Mouse (Mus musculus) embryonic facial prominence, embryonic 15.5 days (tissue): ENCODE data around the gene Rnls. TPM values are rescaled to one million over a fixed set of nuclear protein-coding genes. Genes with fewer than 3 reads are reported as not detected.
A peak's percentile ranks its signal among the peaks of the same experiment; 100 is the strongest.

ENCODE experiments used
- ATAC-seq: fragments of 200-750 bp; cut with Nextera tagmentation; 2 replicates; pipeline ENCODE4 v1.8.0; 2017; ENCODE audit warnings: low read depth, moderate TSS enrichment; ENCODE audit not compliant: insufficient number of reproducible peaks, low FRiP score, low TSS enrichment
- H3K27ac ChIP-seq: fragments of 300-500 bp; sonication (generic); replicated peaks from 2 replicates; pipeline ENCODE4 v1.5.1; 2015; ENCODE audit warnings: mild to moderate bottlenecking, inconsistent platforms
- H3K27me3 ChIP-seq: fragments of 300-500 bp; sonication (generic); 2 replicates; pipeline ENCODE4 v1.6.1; 2015; ENCODE audit warnings: inconsistent platforms
- H3K36me3 ChIP-seq: fragments of 300-500 bp; sonication (generic); 2 replicates; pipeline ENCODE4 v1.6.1; 2015; ENCODE audit warnings: mild to moderate bottlenecking, inconsistent platforms
- H3K4me1 ChIP-seq: fragments of 300-500 bp; sonication (generic); 2 replicates; pipeline ENCODE4 v1.6.1; 2015; ENCODE audit warnings: inconsistent platforms
- H3K4me2 ChIP-seq: fragments of 300-500 bp; sonication (generic); replicated peaks from 2 replicates; pipeline ENCODE4 v1.6.1; 2015; ENCODE audit warnings: mild to moderate bottlenecking, inconsistent platforms
- H3K4me3 ChIP-seq: fragments of 300-500 bp; sonication (generic); replicated peaks from 2 replicates; pipeline ENCODE4 v1.5.1; 2015; ENCODE audit warnings: mild to moderate bottlenecking, inconsistent platforms
- H3K9ac ChIP-seq: fragments of 300-500 bp; sonication (generic); 2 replicates; pipeline ENCODE4 v1.6.1; 2015; ENCODE audit warnings: inconsistent platforms
- H3K9me3 ChIP-seq: fragments of 300-500 bp; sonication (generic); replicated peaks from 2 replicates; pipeline ENCODE4 v1.6.1; 2016; ENCODE audit warnings: inconsistent platforms
- WGBS: fragments of 180-500 bp; shearing (Covaris S2); methylation state at CpG from one replicate; pipeline ENCODE4 v1.1.7; 2015; 5-methylcytosine and 5-hydroxymethylcytosine counted together
- polyA plus RNA-seq: library from polyadenylated mRNA; unstranded; fragments of >200 nt; fragmentation: Nextera tagmentation; extraction: Ambion mirVana; gene quantifications from 2 replicates; pipeline ENCODE4 v1.2.1, GENCODE M21; 2015

The Rnls gene
- polyA plus RNA-seq, 1 experiment from 2014 or later: 8.2 TPM

DNA sequence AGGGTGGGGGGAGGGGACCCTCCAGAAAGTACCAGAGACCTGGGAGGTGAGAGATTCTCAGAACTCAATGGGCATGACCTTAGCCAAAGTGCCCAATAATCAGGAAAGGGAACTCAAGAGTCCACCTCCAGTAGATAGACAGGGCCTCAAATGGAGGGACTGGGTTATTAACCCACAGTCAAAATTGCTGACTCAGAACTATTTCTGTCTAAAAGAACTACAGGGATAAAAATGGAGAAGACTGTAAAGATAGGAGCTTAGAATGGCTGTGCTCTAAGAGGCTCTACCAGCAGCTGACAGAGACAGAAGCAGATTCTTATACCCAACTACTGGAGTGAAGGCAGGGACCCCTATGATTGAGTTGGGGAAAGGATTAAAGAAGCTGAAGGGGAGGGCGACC, 132.9 kb downstream of the Rnls start:
- WGBS: 83% methylated on average over 1 of the region's 1 CpGs

DNA sequence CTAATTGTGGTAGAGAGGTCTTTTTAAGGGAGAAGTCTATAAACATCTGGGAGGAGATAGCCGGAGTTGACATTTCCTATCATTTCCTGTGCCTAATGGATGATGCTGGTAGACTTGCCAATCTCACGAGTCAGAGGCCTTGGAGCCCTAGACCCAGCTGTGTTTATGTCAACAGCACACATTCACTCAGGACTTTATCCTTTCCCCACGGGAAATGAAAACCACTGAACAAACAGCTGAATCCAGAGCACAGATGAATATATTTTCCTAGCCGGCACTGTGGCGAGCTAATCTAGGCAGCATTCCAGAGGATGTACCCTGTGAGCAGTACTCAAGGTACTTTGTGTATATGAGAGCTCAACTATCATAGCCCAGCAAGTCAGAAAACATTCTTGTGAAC, 138.2 kb downstream of the Rnls start:
- 62% methylated on average over 5 of the region's 5 CpGs for WGBS
- Histone ChIP-seq H3K4me3 (no peak overlapping the region), H3K9ac (no peak overlapping the region), H3K36me3 (no peaks in the 10 kb centered on the region), H3K4me1 (no peaks in the 10 kb centered on the region), H3K4me2 (no peak overlapping the region), H3K27me3 (no peaks in the 10 kb centered on the region), H3K9me3 (no peaks in the 10 kb centered on the region), H3K27ac (no peak overlapping the region)
- ATAC-seq: no peak

More for the DNA sequence above, 132.9 kb downstream of the Rnls start:
- no peak overlapping the region for H3K4me3 ChIP-seq
- H3K4me2 ChIP-seq: no peak overlapping the region
- no peak overlapping the region for H3K9ac ChIP-seq
- ATAC-seq: no peak
- no peak overlapping the region for H3K27ac ChIP-seq
- no peaks in the 10 kb centered on the region for H3K9me3 ChIP-seq
- no peaks in the 10 kb centered on the region for H3K27me3 ChIP-seq
- H3K4me1 ChIP-seq: no peaks in the 10 kb centered on the region
- no peaks in the 10 kb centered on the region for H3K36me3 ChIP-seq

DNA sequence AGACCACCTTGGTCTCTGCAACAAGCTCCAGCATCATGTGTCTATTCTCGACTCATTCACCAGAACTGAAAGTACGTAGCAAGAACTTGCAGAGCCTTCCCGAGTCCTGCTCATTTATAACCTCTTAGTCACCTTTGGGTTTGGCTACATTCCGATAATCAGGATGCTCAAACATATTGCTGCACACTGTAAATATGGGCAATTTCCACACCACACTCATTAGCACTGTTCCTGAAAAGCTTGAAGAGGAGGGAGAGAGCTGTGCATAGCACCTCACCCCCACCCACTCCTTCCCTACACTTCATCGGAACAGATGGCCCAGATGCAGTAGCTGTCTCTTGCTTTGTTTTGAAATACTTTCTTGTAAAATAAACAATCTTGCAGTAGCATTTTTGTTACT, 139.9 kb downstream of the Rnls start:
- no peaks in the 10 kb centered on the region for H3K4me1 ChIP-seq
- no peak for ATAC-seq
- H3K9me3 ChIP-seq: no peaks in the 10 kb centered on the region
- no peak overlapping the region for H3K4me2 ChIP-seq
- no peak overlapping the region for H3K27ac ChIP-seq
- H3K27me3 ChIP-seq: no peaks in the 10 kb centered on the region
- H3K9ac ChIP-seq: no peak overlapping the region
- WGBS: 79% methylated on average over 5 of the region's 5 CpGs
- H3K36me3 ChIP-seq: no peaks in the 10 kb centered on the region
- no peak overlapping the region for H3K4me3 ChIP-seq

DNA sequence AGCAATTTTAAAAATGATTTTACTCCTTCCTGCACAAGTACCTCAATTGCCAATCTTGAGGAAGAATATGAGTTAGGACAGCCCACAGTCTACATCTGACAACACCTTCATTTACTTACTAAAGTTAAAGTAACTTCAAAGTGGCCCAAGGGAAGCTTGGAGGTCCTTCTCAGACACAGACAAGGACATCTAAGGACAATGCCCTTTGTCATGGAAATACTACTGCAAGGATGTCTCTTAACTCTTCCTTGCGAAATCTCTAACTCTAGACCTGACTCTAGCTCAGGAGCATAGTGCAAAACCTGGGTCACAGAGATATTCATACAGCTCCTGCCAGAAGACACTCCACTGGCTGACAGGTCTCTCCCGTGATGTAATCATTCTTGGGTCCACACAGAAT, 147.9 kb downstream of the Rnls start:
- WGBS: 82% methylated on average over 2 of the region's 2 CpGs
- Histone ChIP-seq H3K27me3 (no peaks in the 10 kb centered on the region), H3K4me1 (no peaks in the 10 kb centered on the region), H3K4me2 (no peak overlapping the region), H3K9me3 (no peaks in the 10 kb centered on the region), H3K4me3 (no peak overlapping the region), H3K36me3 (no peaks in the 10 kb centered on the region), H3K9ac (no peak overlapping the region), H3K27ac (no peak overlapping the region)
- ATAC-seq: no peak

DNA sequence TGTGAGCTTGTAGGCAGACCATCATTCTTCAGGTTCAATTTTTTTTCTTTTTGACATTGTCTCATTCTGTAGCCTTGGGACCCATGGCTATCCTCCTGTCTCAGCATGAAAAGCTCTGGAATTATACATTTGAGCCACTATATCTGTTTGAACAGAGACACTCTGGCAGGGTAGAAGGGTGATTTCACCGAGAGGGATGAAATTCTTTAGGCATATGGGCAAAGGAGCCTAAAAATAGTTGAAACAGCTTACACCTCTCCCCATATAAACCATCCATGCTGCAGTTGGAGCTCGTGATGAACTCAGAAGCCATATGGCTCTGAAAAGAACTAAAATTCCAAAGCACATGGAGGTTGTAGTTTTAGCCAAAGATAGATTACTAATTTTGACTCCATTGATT, 151.7 kb downstream of the Rnls start:
- Histone ChIP-seq H3K4me2 (no peak overlapping the region), H3K36me3 (no peaks in the 10 kb centered on the region), H3K9ac (no peak overlapping the region), H3K9me3 (no peaks in the 10 kb centered on the region), H3K27ac (no peak overlapping the region), H3K4me3 (no peak overlapping the region), H3K27me3 (no peaks in the 10 kb centered on the region), H3K4me1 (no peaks in the 10 kb centered on the region)
- no peak for ATAC-seq
- WGBS: 77% methylated on average over 2 of the region's 2 CpGs

DNA sequence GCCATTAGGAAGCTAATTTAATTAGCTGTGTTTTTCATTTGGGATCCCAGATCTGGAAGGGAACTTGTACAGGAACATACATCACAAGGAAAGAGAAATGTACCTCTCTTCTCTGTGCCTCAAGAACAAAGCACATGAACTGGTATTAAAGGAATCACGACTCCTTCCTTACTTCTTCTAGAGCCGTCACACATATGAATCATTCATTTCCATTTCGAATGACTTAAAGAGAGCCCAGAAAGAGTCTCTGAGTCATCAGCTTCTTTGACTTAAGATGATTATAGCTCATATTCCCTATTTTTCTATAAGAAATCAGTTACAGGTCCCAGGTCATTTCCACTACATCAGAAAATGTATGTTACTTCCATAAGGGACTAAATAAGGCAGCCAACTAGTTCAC, 159.2 kb downstream of the Rnls start:
- Histone ChIP-seq H3K4me2 (no peak overlapping the region), H3K9ac (no peak overlapping the region), H3K4me1 (no peaks in the 10 kb centered on the region), H3K27ac (no peak overlapping the region), H3K9me3 (no peaks in the 10 kb centered on the region), H3K36me3 (no peaks in the 10 kb centered on the region), H3K4me3 (no peak overlapping the region), H3K27me3 (no peaks in the 10 kb centered on the region)
- no peak for ATAC-seq
- WGBS: 85% methylated on average over 3 of the region's 3 CpGs

DNA sequence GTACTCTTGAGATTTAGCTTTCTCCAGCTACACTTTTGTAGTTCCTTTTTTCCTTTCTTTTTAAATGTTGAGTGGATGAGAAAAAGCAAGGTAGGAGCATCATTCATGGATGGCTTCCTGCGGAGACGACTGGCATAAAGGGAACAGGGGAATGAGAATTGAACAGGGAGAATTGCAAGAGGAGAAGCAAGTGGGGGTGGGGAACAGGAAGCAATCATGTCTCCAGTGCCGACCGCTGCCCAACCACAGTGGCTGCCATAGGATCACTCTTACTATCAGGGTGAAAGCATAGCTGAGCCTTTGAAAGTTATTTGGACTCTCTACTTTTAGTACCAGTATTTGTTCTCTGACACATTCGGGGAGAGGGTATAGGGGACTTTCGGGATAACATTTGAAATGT, 160.8 kb downstream of the Rnls start:
- Histone ChIP-seq H3K9me3 (no peaks in the 10 kb centered on the region), H3K4me3 (no peak overlapping the region), H3K27ac (no peak overlapping the region), H3K4me2 (no peak overlapping the region), H3K36me3 (no peaks in the 10 kb centered on the region), H3K9ac (no peak overlapping the region), H3K4me1 (no peaks in the 10 kb centered on the region), H3K27me3 (no peaks in the 10 kb centered on the region)
- ATAC-seq: no peak
- WGBS: 47% methylated on average over 6 of the region's 6 CpGs

DNA sequence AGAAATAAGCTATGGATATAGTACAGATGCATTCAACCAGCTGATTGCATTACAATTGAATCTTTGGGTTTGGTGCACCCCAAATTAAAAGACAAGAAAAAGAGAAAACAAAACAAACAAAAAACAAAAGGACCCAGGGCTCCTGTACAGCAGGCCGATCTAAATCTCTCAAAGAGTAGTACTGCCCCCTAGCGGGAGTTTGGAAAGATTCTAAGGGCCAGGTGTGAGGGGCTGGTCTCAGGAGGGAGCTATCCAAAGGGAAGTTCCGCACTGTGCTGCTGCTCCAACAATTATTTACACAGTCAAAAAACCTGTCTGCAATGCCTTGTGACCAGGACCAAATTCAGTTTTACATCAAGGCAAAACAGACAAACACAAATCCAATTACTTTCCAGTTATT, 165.1 kb downstream of the Rnls start:
- no peak; the same call in 1 of the 2 replicates for ATAC-seq
- Histone ChIP-seq H3K36me3 (no peaks in the 10 kb centered on the region), H3K9ac (no peak overlapping the region), H3K27ac (no peak overlapping the region), H3K4me1 (peaks cover 27% of the 10 kb centered on the region), H3K27me3 (no peaks in the 10 kb centered on the region), H3K4me3 (no peak overlapping the region), H3K9me3 (no peaks in the 10 kb centered on the region), H3K4me2 (no peak overlapping the region)
- WGBS: 4% methylated on average over 3 of the region's 3 CpGs

DNA sequence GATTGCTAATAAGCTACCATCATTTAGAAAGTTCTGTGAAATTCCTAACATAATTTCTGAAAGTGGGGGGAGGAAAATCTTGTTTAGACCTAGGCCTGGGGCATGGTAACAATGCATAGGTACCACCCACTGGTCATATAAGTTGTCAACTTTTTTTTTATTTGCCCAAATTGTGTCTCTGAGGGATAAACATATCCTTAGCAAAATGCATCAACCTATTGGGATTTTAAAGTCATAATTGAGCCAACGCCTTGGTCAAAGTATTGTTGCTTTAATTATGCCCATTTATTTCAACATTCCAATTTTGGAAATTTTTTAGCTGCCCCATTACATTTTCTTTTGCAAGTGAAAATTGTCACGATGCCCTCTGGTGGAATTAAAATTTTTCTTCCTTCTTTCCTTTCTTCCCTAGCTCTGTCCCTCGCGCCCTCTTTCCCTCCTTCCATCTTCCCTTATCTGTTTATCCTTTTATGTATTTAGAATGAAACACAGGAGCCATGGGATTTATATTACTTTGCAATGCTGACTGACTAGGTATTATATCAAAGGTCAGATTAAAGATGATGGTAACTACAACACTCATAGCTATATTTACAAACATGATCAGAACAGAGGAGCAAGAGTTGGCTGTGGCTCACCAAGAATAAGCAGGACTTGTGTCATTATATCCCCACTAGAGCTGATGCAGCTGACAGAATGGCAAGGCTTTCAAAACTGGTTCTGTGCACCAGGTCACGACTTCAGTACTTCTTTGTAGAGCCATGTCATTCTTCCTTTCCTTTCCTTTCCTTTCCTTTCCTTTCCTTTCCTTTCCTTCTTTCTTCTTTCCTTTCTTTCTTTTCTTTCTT, 166.0 kb downstream of the Rnls start:
- 57% methylated on average over 5 of the region's 5 CpGs for WGBS
- H3K4me3 ChIP-seq: no peak overlapping the region
- H3K27ac ChIP-seq: no peak overlapping the region
- H3K36me3 ChIP-seq: no peaks in the 10 kb centered on the region
- ATAC-seq: no peak
- H3K4me1 ChIP-seq: peaks cover 27% of the 10 kb centered on the region
- no peaks in the 10 kb centered on the region for H3K27me3 ChIP-seq
- H3K9me3 ChIP-seq: no peaks in the 10 kb centered on the region
- no peak overlapping the region for H3K4me2 ChIP-seq
- H3K9ac ChIP-seq: no peak overlapping the region

DNA sequence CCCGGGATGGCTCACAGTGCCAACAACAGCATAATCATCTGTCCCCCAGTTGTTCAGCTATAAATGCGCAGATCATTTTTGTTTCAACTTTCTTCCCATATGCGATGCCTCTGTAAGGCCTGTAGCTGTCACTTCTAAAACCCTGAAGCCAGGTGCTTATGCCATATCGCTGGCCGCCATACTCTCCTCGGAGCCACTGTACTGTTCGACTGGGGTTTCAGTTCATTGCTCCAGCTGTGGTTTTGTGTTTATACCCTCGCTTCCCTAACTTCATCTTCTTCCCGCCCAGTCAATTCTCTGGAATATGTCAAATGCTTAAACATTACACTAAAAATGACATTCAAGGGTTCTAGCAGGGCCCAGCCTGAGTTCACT, 167.1 kb downstream of the Rnls start:
- Histone ChIP-seq H3K9ac (no peak overlapping the region), H3K27me3 (0 out of 2 replicates have a peak, but pooled peaks cover 2% of the 10 kb centered on the region), H3K27ac (no peak overlapping the region), H3K9me3 (no peaks in the 10 kb centered on the region), H3K4me3 (no peak overlapping the region), H3K4me2 (no peak overlapping the region), H3K36me3 (no peaks in the 10 kb centered on the region), H3K4me1 (peaks cover 27% of the 10 kb centered on the region)
- ATAC-seq: no peak
- WGBS: 74% methylated on average over 9 of the region's 9 CpGs

DNA sequence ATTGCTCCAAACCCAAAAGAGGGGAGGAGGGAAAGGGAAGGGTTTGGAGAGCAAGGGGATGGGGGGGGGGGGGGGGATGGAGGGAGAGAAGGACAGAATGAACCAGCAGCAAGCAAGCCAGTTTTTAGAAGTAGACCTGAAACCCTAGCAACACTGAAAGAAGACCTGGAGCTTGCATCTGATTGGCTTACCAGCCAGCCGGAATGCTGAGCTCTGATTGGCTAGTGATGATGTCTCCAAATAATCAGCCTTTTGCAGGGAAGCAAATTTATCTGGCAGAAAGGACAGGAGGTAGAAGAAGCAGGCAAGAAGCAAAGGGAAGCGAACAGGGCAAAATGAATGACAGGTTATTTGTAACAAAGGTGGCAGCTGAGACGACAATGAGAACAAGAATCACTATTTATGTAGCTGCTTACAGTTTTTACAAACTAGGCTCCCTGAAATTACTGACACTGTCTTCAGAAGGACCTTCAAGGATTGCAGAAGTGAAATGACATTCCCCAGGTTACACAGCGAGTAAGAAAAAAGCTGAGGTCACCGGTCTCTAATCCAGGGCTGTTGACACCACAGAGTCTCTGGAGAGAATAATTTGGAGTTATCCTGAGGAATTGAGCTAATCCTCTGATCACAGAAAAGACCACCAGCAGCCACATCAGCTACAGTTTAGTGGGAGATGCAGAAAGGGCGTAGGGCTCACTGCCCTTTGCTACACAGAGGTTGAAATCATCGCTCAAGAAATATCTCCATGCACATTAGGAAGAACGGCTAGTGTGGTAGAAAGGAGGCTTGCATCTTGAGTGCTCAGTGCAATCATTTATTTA, 167.7 kb downstream of the Rnls start:
- H3K36me3 ChIP-seq: no peaks in the 10 kb centered on the region
- ATAC-seq: peak; percentile 65; the same call in 1 of the 2 replicates

More for the DNA sequence above, 167.7 kb downstream of the Rnls start:
- H3K27me3 ChIP-seq: 0 out of 2 replicates have a peak, but pooled peaks cover 4% of the 10 kb centered on the region
- 38% methylated on average over 8 of the region's 8 CpGs for WGBS
- H3K27ac ChIP-seq: no peak overlapping the region
- H3K4me1 ChIP-seq: peaks cover 27% of the 10 kb centered on the region
- no peak overlapping the region; the same call in 1 of the 2 replicates for H3K4me2 ChIP-seq
- H3K9ac ChIP-seq: no peak overlapping the region
- no peaks in the 10 kb centered on the region for H3K9me3 ChIP-seq
- no peak overlapping the region for H3K4me3 ChIP-seq
